Mouse (Mus musculus) c-Kit-negative CD71-positive TER-119-positive erythroid progenitor cells, embryonic 14.5 days (primary cell): ENCODE measurements around the gene Cbx8.

Source experiments
- DNase-seq: peaks from one replicate; pipeline ENCODE4 v3.0.0-alpha.2; 2013; ENCODE audit warnings: low read depth, low spot score

The Cbx8 gene

GRCm38 (mm10) chr11:118987999-118988398 lies 52.8 kb downstream of the Cbx8 start, which contains the start of gene Enpp7:
Gene Enpp7, plus strand, starts transcription at chr11:118988188.
- DNase-seq: no peak
